Mouse (Mus musculus) C2C12 (cell line): ENCODE results near the gene Rras2. TPM values are rescaled to one million over a fixed set of nuclear protein-coding genes. Genes with fewer than 3 reads are reported as not detected.

Source experiments
- H3K27me3 ChIP-seq: one replicate; pipeline ENCODE4 v1.6.1; 2011; ENCODE audit not compliant: control insufficient read depth, insufficient read depth, insufficient read length
- H3K36me3 ChIP-seq: one replicate; pipeline ENCODE4 v1.6.1; 2011; ENCODE audit not compliant: control insufficient read depth, insufficient read depth
- H3K4me3 ChIP-seq: one replicate; pipeline ENCODE4 v1.5.1; 2011; ENCODE audit warnings: mild to moderate bottlenecking, control low read depth; ENCODE audit not compliant: poor library complexity, insufficient read depth, severe bottlenecking
- H3K79me2 ChIP-seq: one replicate; pipeline ENCODE4 v1.6.1; 2011; ENCODE audit not compliant: control insufficient read depth, insufficient read depth
- H3K79me3 ChIP-seq: one replicate; pipeline ENCODE4 v1.6.1; 2011; ENCODE audit warnings: low read depth, control low read depth
- H3ac ChIP-seq: one replicate; pipeline ENCODE3; 2011; ENCODE audit warnings: low read depth; ENCODE audit not compliant: control insufficient read depth, insufficient read length
- CEBPB ChIP-seq: IDR thresholded peaks from one replicate; pipeline ENCODE4 v1.6.1; 2011; ENCODE audit warnings: low read depth, mild to moderate bottlenecking, control low read depth, moderate library complexity
- CTCF ChIP-seq: IDR thresholded peaks from one replicate; pipeline ENCODE4 v1.5.1; 2011; ENCODE audit not compliant: control insufficient read depth, insufficient read depth, insufficient read length
- FOSL1 ChIP-seq: IDR thresholded peaks from one replicate; pipeline ENCODE4 v1.8.0; 2011; ENCODE audit warnings: mild to moderate bottlenecking, low read length; ENCODE audit not compliant: poor library complexity, insufficient read depth, severe bottlenecking
- MAX ChIP-seq: IDR thresholded peaks from one replicate; pipeline ENCODE4 v1.6.1; 2011; ENCODE audit warnings: mild to moderate bottlenecking, control low read depth
- MYOD1 ChIP-seq: IDR thresholded peaks from one replicate; pipeline ENCODE4 v1.6.1; 2011; ENCODE audit warnings: low read depth; ENCODE audit not compliant: control insufficient read depth, insufficient read length
- MYOG ChIP-seq: IDR thresholded peaks from one replicate; pipeline ENCODE4 v1.6.1; 2011; ENCODE audit not compliant: control insufficient read depth, insufficient read length; ENCODE audit errors: extremely low read depth
- USF1 ChIP-seq: IDR thresholded peaks from one replicate; pipeline ENCODE4 v1.6.1; 2011; ENCODE audit warnings: low read depth, mild to moderate bottlenecking, control low read depth, moderate library complexity
- long read RNA-seq, 2 experiments: library from polyadenylated mRNA; unstranded; transcript quantifications; one replicate each; pipeline ENCODE4 v2.0.0; 2019 to 2020
- polyA plus RNA-seq: library from polyadenylated mRNA; unstranded; fragments of >200 nt; fragmentation: generic; extraction: Trizol; gene quantifications from one replicate; pipeline ENCODE4 v1.2.1, GENCODE M21; 2012; ENCODE audit warnings: missing spikeins

The Rras2 gene
- 55.3 TPM for polyA plus RNA-seq
- long read RNA-seq, experiment 1, transcript Rras2-201 (6 exons, 2,275 nt): major isoform, 47 of 58 reads
- long read RNA-seq, experiment 1, partial matches to known transcripts: 10 of 58 reads
- long read RNA-seq, experiment 1, other reads (novel, unspliced or antisense): 1 of 58 reads
- long read RNA-seq, experiment 2, transcript Rras2-201 (6 exons, 2,275 nt): major isoform, 51 of 59 reads
- long read RNA-seq, experiment 2, partial matches to known transcripts: 7 of 59 reads
- long read RNA-seq, experiment 2, other reads (novel, unspliced or antisense): 1 of 59 reads

DNA sequence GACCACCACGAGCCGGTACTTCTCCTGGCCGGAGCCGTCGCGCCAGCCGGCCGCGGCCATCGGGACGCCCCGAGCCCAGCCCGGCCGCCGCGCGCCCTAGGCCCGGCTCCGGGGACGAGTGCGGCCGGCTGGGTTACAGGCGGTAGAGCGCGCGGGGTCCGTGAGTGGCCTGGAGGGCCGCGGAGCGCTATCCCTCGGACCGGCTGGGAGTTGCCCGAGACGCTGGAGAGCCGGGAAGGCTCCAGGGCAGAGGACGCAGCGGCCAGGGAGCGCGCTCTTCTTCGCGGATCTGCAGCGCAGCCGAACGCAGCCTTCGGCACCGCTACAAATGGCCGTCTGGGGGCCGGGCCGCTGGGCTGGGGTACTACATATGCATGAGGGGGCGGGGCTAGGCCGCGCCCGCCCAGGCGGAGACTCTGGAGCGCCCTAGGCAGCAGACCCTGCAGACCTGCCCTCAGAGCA, at the start of gene Rras2:
Gene Rras2 (minus strand): TSS at position 338 of the 462 bp plus-strand sequence.
- Histone ChIP-seq H3K4me3 (peak within 1 kb of the TSS; percentile 68), H3K36me3 (no peaks in the 10 kb centered on the region), H3K79me2 (peaks cover 50% of the 10 kb centered on the region), H3ac (peak within 1 kb of the TSS; percentile 97), H3K79me3 (peaks cover 44% of the 10 kb centered on the region), H3K27me3 (no peaks in the 10 kb centered on the region)
- TF ChIP-seq MYOG (peak; percentile 18), USF1 (no peak), FOSL1 (no peak), CEBPB (no peak), MAX (no peak)

DNA sequence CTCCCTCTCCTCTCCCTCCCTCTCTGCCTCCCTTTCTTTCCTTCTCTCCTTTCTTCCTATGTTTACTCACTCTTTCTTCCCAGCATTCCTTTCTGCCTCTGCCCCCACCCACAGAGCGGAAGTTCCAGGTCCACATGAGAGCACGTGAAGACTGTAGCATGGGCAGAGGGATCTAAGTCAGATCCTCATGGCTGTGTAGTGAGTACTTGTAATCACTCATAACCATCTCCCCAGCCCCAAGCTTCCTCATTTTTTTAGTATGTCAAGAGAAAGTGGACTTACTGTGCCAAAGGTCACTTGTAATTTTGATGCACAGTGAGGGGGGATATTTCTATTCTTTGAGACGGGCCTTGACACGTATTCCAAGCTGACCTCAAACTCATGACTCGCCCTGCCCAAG, 45.4 kb upstream of the Rras2 start:
- Histone ChIP-seq H3K4me3 (no peak overlapping the region), H3K36me3 (no peaks in the 10 kb centered on the region), H3K79me2 (no peaks in the 10 kb centered on the region), H3K79me3 (no peaks in the 10 kb centered on the region), H3K27me3 (no peaks in the 10 kb centered on the region), H3ac (no peak overlapping the region)
- no peak for TF ChIP-seq FOSL1
- TF ChIP-seq MYOD1: no peak
- no peak for TF ChIP-seq MYOG
- TF ChIP-seq USF1: no peak
- no peak for TF ChIP-seq MAX
- TF ChIP-seq CEBPB: no peak
- TF ChIP-seq CTCF: no peak

GRCm38 (mm10) chr7:114161101-114161500, 43.5 kb upstream of the Rras2 start:
- H3K36me3 ChIP-seq: no peaks in the 10 kb centered on the region
- TF ChIP-seq MYOD1 (no peak), USF1 (no peak)
- H3K79me3 ChIP-seq: no peaks in the 10 kb centered on the region
- no peak overlapping the region for H3ac ChIP-seq
- H3K79me2 ChIP-seq: no peaks in the 10 kb centered on the region
- no peaks in the 10 kb centered on the region for H3K27me3 ChIP-seq
- no peak overlapping the region for H3K4me3 ChIP-seq

DNA sequence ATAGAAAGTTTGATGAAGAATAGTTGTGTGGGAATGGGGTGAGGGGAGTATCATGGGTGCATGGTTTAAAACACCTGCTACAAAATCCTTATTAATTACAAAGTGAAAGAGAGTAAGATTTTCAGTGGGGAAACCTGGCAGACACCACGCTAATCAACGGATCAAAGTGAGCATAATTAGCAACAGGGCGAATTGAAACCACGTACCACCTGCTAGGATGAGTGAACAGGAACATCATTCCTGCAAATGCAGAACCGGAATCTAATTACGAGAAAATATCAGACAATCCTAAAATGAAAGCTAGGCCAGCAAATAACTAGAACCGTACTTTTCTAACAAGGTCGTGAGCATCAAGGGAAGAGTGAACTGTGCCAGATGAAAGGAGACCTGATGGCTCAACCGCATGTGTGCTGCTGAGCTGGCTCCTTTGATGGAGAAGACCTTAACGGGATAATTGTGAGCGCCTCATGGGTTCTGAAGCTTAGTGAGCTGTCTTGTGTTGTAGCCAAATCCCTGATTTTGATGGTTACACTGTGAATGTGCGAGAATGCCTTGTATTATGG, 40.2 kb upstream of the Rras2 start:
- Histone ChIP-seq H3K36me3 (no peaks in the 10 kb centered on the region), H3K79me3 (no peaks in the 10 kb centered on the region)
- TF ChIP-seq MAX (no peak), MYOD1 (no peak), MYOG (no peak), CTCF (no peak), USF1 (no peak), CEBPB (no peak), FOSL1 (no peak)

GRCm38 (mm10) chr7:114156364-114156763, 38.8 kb upstream of the Rras2 start:
- Histone ChIP-seq H3K4me3 (no peak overlapping the region), H3K79me2 (no peaks in the 10 kb centered on the region), H3K79me3 (no peaks in the 10 kb centered on the region), H3K36me3 (no peaks in the 10 kb centered on the region), H3ac (no peak overlapping the region), H3K27me3 (no peaks in the 10 kb centered on the region)
- TF ChIP-seq USF1: no peak
- no peak for TF ChIP-seq MYOG
- no peak for TF ChIP-seq CEBPB
- TF ChIP-seq MYOD1: no peak
- TF ChIP-seq FOSL1: no peak
- TF ChIP-seq MAX: no peak
- TF ChIP-seq CTCF: no peak

More for the DNA sequence above, 40.2 kb upstream of the Rras2 start:
- Histone ChIP-seq H3K27me3 (no peaks in the 10 kb centered on the region), H3ac (no peak overlapping the region), H3K4me3 (no peak overlapping the region), H3K79me2 (no peaks in the 10 kb centered on the region)
